Mouse (Mus musculus): ENCODE measurements around the gene Enoph1. TPM values are rescaled to one million over a fixed set of nuclear protein-coding genes. Genes with fewer than 3 reads are reported as not detected.

The Enoph1 gene
- 17.0 and 25.2 TPM in 2 replicates for polyA plus RNA-seq (2012; ENCODE audit: insufficient read depth, low replicate concordance)

DNA sequence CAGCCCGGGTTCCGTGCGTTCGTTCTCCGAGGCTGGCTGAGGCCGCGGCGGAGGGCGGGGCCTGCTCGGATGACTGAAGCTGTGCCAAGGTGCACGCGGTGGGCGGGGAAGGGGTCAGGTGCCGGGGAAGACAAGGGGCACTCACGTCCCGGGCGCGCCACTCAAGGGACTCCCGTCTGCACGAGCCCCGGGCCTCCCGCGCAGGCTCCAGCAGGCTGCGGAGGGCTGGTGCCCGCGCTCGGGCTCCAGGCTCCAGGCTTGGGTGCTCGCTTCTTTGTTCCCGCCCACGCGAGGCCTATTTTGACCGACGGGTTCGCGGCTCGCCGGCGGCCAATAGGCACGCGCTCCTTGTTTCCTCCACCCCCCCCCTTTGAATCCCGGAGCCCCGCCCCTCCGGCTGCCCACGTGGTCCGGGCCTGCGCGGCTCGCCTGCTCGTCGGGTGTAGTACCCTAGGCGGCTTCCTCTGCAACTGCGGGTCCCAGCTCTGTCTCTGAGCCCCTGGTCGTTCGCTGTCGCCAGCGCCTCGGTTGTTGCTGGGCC lies at the start of gene Enoph1, which contains the start of gene Hnrnpdl:
Enoph1 (plus strand) TSS at position 384 of the 541 bp plus-strand sequence.
Hnrnpdl (minus strand) TSS at position 63 of the 541 bp plus-strand sequence.
- Histone ChIP-seq H3K36me3 (replicated peaks; ENCODE audit: low read length) (peaks cover 34% of the 10 kb centered on the region), H3K27me3 (replicated peaks) (no peaks in the 10 kb centered on the region), H3K9me3 (no peaks in the 10 kb centered on the region), H3K4me3 (replicated peaks) (peak within 1 kb of the TSS; percentile 99), H3K4me1 (peaks cover 69% of the 10 kb centered on the region)
- TF ChIP-seq GATA1 (IDR thresholded peaks at IDR 0.05; ENCODE audit: borderline replicate concordance, low read length) (no peak), FLI1 (IDR thresholded peaks at IDR 0.05; ENCODE audit: low read length) (no peak)

DNA sequence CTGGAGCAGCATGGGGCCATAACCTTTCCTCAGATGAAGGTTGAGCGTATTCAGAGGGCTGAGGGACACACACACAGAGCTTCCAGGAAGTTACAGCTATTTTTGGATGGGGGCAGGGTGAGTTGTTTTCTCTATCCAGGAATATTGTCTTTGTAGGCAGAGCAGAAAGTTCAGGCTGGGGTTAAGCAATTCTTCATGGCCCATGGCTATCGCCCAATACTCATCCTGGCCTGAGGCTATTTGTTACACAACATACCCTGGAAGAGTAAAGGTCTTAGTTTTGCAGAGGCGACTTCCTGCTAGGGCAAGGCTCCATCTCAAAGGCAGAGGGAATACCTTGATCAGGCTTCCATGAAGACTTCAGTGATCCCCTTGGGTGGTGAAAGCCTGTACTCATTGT lies 45.6 kb upstream of the Enoph1 start:
- Histone ChIP-seq H3K9me3 (peaks cover 35% of the 10 kb centered on the region), H3K4me1 (no peaks in the 10 kb centered on the region), H3K27me3 (replicated peaks) (no peaks in the 10 kb centered on the region), H3K4me3 (replicated peaks) (no peak overlapping the region), H3K36me3 (replicated peaks; ENCODE audit: low read length) (no peaks in the 10 kb centered on the region)
- no peak for TF ChIP-seq GATA1 (IDR thresholded peaks at IDR 0.05; ENCODE audit: borderline replicate concordance, low read length)
- TF ChIP-seq FLI1 (IDR thresholded peaks at IDR 0.05; ENCODE audit: low read length) = no peak

GRCm38 (mm10) chr5:99994680-99995079 lies 45.1 kb upstream of the Enoph1 start:
- TF ChIP-seq GATA1 (IDR thresholded peaks at IDR 0.05; ENCODE audit: borderline replicate concordance, low read length) (no peak), FLI1 (IDR thresholded peaks at IDR 0.05; ENCODE audit: low read length) (no peak)
- peaks cover 35% of the 10 kb centered on the region for H3K9me3 ChIP-seq
- no peaks in the 10 kb centered on the region for H3K36me3 ChIP-seq (replicated peaks; ENCODE audit: low read length)
- no peak overlapping the region for H3K4me3 ChIP-seq (replicated peaks)
- no peaks in the 10 kb centered on the region for H3K4me1 ChIP-seq
- H3K27me3 ChIP-seq (replicated peaks) = no peaks in the 10 kb centered on the region

DNA sequence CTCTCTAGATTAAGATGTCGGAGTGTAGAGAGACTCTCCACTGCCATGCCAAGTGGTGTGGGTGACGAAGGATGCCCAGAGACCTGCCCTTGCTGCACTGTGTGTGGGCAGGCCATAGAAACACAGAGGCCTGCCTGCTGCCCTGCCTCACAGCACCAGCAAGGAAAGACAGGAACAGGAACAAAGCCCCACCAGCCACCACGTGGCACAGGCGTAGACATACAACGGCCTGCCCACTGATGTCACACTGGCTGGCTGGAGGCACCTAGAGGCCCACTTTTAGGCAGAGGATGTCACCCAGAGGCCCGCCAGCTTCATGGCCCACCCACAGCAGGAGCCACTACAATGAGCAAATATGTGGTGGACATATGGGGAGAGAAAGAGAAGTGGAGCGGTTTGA lies 39.7 kb upstream of the Enoph1 start:
- H3K27me3 ChIP-seq (replicated peaks) = peaks cover 3% of the 10 kb centered on the region
- TF ChIP-seq FLI1 (IDR thresholded peaks at IDR 0.05; ENCODE audit: low read length) (no peak), GATA1 (IDR thresholded peaks at IDR 0.05; ENCODE audit: borderline replicate concordance, low read length) (no peak)
- no peak overlapping the region for H3K4me3 ChIP-seq (replicated peaks)
- peaks cover 13% of the 10 kb centered on the region for H3K4me1 ChIP-seq
- peaks cover 38% of the 10 kb centered on the region for H3K9me3 ChIP-seq
- H3K36me3 ChIP-seq (replicated peaks; ENCODE audit: low read length) = peaks cover 6% of the 10 kb centered on the region

DNA sequence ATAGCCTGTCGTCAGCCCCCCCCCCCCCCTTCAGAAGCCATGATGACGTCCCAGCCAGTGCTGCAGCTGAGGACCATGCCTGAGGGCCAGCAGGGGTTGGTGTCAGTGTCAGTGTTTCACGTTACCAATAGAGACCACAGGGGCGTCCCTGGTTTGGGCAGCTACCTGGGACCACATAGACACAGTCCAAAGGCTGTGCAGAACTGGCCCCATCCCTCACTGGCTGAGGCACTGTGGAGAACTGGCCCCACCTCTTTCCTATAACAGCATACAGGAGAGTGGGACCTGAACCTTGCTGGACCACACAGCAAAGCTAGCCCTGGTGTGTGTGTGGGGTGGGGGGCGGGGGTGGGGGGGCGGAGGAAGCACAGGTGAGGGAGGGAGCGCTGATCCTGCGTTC lies 39.3 kb upstream of the Enoph1 start:
- peaks cover 36% of the 10 kb centered on the region for H3K9me3 ChIP-seq
- H3K4me1 ChIP-seq = peaks cover 14% of the 10 kb centered on the region
- peaks cover 3% of the 10 kb centered on the region for H3K27me3 ChIP-seq (replicated peaks)
- H3K36me3 ChIP-seq (replicated peaks; ENCODE audit: low read length) = peaks cover 6% of the 10 kb centered on the region
- H3K4me3 ChIP-seq (replicated peaks) = no peak overlapping the region
- TF ChIP-seq FLI1 (IDR thresholded peaks at IDR 0.05; ENCODE audit: low read length) (no peak), GATA1 (IDR thresholded peaks at IDR 0.05; ENCODE audit: borderline replicate concordance, low read length) (no peak)

DNA sequence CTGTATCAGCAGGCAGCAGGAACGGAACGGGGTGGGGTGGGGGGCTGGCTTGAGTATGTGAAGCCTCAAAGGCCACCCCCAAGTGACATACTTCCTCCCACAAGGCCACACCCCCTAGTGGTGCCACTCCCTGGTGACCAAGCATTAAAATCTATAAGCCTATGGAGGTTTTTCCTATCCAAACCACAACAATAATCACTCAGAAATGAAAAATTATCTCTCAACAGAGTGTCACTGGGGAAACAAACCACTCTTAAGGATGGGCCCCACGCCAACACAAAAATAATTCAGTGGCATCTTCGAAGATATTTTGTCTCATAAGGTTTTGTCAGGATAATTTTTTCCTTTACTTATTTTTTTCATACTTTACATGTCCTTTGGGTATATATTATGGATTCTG lies 35.9 kb upstream of the Enoph1 start:
- H3K4me1 ChIP-seq = peaks cover 32% of the 10 kb centered on the region
- TF ChIP-seq FLI1 (IDR thresholded peaks at IDR 0.05; ENCODE audit: low read length) (no peak), GATA1 (IDR thresholded peaks at IDR 0.05; ENCODE audit: borderline replicate concordance, low read length) (no peak)
- peaks cover 17% of the 10 kb centered on the region for H3K9me3 ChIP-seq
- H3K4me3 ChIP-seq (replicated peaks) = peak overlapping the region; percentile 46
- peaks cover 3% of the 10 kb centered on the region for H3K27me3 ChIP-seq (replicated peaks)
- peaks cover 6% of the 10 kb centered on the region for H3K36me3 ChIP-seq (replicated peaks; ENCODE audit: low read length)

DNA sequence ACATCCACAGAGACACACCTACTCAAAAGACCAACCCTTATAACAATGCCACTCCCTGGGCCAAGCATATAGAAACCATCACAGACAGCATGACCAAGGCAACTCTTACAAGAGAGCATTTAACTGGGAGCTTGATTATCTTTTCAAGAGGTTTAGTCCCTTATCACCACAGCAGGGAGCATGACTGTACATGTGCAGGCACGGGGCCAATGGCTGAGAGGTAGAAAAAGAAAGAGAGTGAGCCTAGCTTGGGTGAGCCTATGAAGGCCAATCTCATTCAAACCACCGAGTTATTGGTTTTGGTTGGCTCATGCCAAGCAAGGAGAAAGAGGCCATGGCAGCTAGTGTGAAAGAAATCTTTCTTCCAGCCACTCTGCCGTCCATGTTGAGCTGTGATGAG lies 34.4 kb upstream of the Enoph1 start:
- H3K4me3 ChIP-seq (replicated peaks) = no peak overlapping the region
- H3K9me3 ChIP-seq = peaks cover 13% of the 10 kb centered on the region
- TF ChIP-seq GATA1 (IDR thresholded peaks at IDR 0.05; ENCODE audit: borderline replicate concordance, low read length) = no peak
- TF ChIP-seq FLI1 (IDR thresholded peaks at IDR 0.05; ENCODE audit: low read length) = no peak
- peaks cover 6% of the 10 kb centered on the region for H3K36me3 ChIP-seq (replicated peaks; ENCODE audit: low read length)
- peaks cover 3% of the 10 kb centered on the region for H3K27me3 ChIP-seq (replicated peaks)
- H3K4me1 ChIP-seq = peaks cover 29% of the 10 kb centered on the region

DNA sequence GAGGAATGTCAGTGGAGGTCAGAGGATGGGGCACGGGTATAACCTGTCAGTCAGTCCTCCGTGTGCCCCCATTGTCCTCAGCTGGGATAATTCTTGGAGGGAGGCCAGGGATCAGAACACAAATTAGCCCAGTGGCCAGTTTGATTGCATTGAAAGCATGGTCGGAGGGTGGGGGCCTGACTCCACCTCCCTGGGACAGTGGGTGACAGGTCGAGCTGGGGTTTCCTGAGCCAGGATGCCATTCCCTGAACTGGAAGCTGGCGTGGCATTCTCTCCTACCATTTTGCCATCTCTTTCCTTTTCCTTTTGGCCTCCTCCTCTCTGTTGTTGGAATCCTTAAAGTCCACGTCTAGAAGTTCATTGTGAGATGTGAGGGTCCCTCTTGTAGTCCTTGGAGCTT lies 33.9 kb upstream of the Enoph1 start:
- peaks cover 6% of the 10 kb centered on the region for H3K36me3 ChIP-seq (replicated peaks; ENCODE audit: low read length)
- TF ChIP-seq FLI1 (IDR thresholded peaks at IDR 0.05; ENCODE audit: low read length) = no peak
- TF ChIP-seq GATA1 (IDR thresholded peaks at IDR 0.05; ENCODE audit: borderline replicate concordance, low read length) = no peak
- H3K27me3 ChIP-seq (replicated peaks) = peaks cover 1% of the 10 kb centered on the region
- H3K9me3 ChIP-seq = peaks cover 13% of the 10 kb centered on the region
- no peak overlapping the region for H3K4me3 ChIP-seq (replicated peaks)
- H3K4me1 ChIP-seq = peaks cover 26% of the 10 kb centered on the region

- TF ChIP-seq FLI1 (IDR thresholded peaks at IDR 0.05; ENCODE audit: low read length) (no peak), GATA1 (IDR thresholded peaks at IDR 0.05; ENCODE audit: borderline replicate concordance, low read length) (no peak)
- Histone ChIP-seq H3K36me3 (replicated peaks; ENCODE audit: low read length) (peaks cover 6% of the 10 kb centered on the region), H3K4me3 (replicated peaks) (no peak overlapping the region), H3K27me3 (replicated peaks) (no peaks in the 10 kb centered on the region), H3K9me3 (peaks cover 13% of the 10 kb centered on the region), H3K4me1 (peaks cover 26% of the 10 kb centered on the region)
Measured at GRCm38 (mm10) chr5:100006324-100007039, 33.3 kb upstream of the Enoph1 start.

DNA sequence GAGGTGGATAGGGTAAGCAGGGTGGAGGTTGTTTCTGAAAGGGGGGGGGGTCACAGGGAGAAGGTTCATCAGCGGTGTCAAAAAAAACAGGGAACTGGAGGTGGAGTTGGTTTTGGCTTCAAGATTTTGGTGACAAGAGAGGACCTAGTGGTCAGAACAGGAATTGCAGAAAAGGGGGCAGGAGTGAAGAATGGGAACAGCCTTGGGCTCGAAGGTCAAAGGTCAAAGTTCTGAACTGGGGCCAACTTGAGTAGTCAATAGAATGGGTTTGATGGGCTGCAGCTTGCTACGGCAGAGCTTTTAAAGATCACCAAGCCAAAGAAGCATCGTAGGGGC lies 32.8 kb upstream of the Enoph1 start:
- TF ChIP-seq FLI1 (IDR thresholded peaks at IDR 0.05; ENCODE audit: low read length) (no peak), GATA1 (IDR thresholded peaks at IDR 0.05; ENCODE audit: borderline replicate concordance, low read length) (no peak)
- Histone ChIP-seq H3K4me3 (replicated peaks) (no peak overlapping the region), H3K9me3 (peaks cover 13% of the 10 kb centered on the region), H3K27me3 (replicated peaks) (no peaks in the 10 kb centered on the region), H3K4me1 (peaks cover 26% of the 10 kb centered on the region), H3K36me3 (replicated peaks; ENCODE audit: low read length) (peaks cover 6% of the 10 kb centered on the region)
